Mouse (Mus musculus) heart, embryonic 16.5 days (tissue): ENCODE measurements at regions not wholly inside any gene's neighbourhood (a gene's known extent, or its start where the extent isn't known, plus 50 kb on each side); places are given as distances from the start of the nearest gene placed in this dataset.

Source experiments
- ATAC-seq: fragments of 200-750 bp; cut with Nextera tagmentation; replicated peaks from 2 replicates; pipeline ENCODE4 v1.8.0; 2017; ENCODE audit warnings: moderate number of reproducible peaks; ENCODE audit not compliant: insufficient read depth, low FRiP score; ENCODE audit errors: extremely low read depth
- H3K27ac ChIP-seq: fragments of 300-500 bp; sonication (generic); 2 replicates; pipeline ENCODE4 v1.5.1; 2014; ENCODE audit warnings: mild to moderate bottlenecking, low read length, control low read depth, moderate library complexity
- H3K27me3 ChIP-seq: fragments of 300-500 bp; sonication (generic); 2 replicates; pipeline ENCODE4 v1.6.1; 2014; ENCODE audit warnings: low read length, mixed read lengths; ENCODE audit not compliant: control insufficient read depth, insufficient read depth
- H3K36me3 ChIP-seq: fragments of 300-500 bp; sonication (generic); 2 replicates; pipeline ENCODE4 v1.6.1; 2014; ENCODE audit not compliant: control insufficient read depth, insufficient read depth
- H3K4me1 ChIP-seq: fragments of 300-500 bp; sonication (generic); 2 replicates; pipeline ENCODE4 v1.6.1; 2014; ENCODE audit warnings: low read length, mixed read lengths; ENCODE audit not compliant: control insufficient read depth, insufficient read depth
- H3K4me2 ChIP-seq: fragments of 300-500 bp; sonication (generic); 2 replicates; pipeline ENCODE4 v1.6.1; 2014; ENCODE audit warnings: low read depth, mild to moderate bottlenecking, control low read depth, low read length
- H3K4me3 ChIP-seq: fragments of 300-500 bp; sonication (generic); 2 replicates; pipeline ENCODE4 v1.5.1; 2014; ENCODE audit warnings: mild to moderate bottlenecking, control low read depth, low read length
- H3K9ac ChIP-seq: fragments of 300-500 bp; sonication (generic); 2 replicates; pipeline ENCODE4 v1.6.1; 2014; ENCODE audit warnings: low read length, control low read depth
- H3K9me3 ChIP-seq: fragments of 300-500 bp; sonication (generic); replicated peaks from 2 replicates; pipeline ENCODE4 v1.6.1; 2016; ENCODE audit warnings: low read length; ENCODE audit not compliant: control insufficient read depth
- WGBS: fragments of 180-500 bp; shearing (Covaris S2); extraction: QIAGEN DNeasy Blood & Tissue Kit; methylation state at CpG from one replicate; pipeline ENCODE4 v1.1.7; 2014; 5-methylcytosine and 5-hydroxymethylcytosine counted together

- no peak overlapping the region for H3K9ac ChIP-seq
- no peaks in the 10 kb centered on the region for H3K4me1 ChIP-seq
- no peak overlapping the region for H3K4me3 ChIP-seq
- no peaks in the 10 kb centered on the region for H3K9me3 ChIP-seq
- no peaks in the 10 kb centered on the region for H3K36me3 ChIP-seq
- no peak for ATAC-seq
- no peak overlapping the region for H3K27ac ChIP-seq
- no peak overlapping the region for H3K4me2 ChIP-seq
- 74% methylated on average over 5 of the region's 5 CpGs for WGBS
- no peaks in the 10 kb centered on the region for H3K27me3 ChIP-seq
Observed at GRCm38 (mm10) chr10:98116296-98116695, 389.7 kb upstream of the C030005K15Rik start.

GRCm38 (mm10) chr10:98125713-98126112 lies 399.2 kb upstream of the C030005K15Rik start:
- Histone ChIP-seq H3K4me3 (no peak overlapping the region), H3K9ac (no peak overlapping the region), H3K4me2 (no peak overlapping the region), H3K27me3 (no peaks in the 10 kb centered on the region), H3K36me3 (no peaks in the 10 kb centered on the region), H3K9me3 (no peaks in the 10 kb centered on the region), H3K4me1 (no peaks in the 10 kb centered on the region), H3K27ac (no peak overlapping the region)
- WGBS: 69% methylated on average over 1 of the region's 1 CpGs
- no peak for ATAC-seq

GRCm38 (mm10) chr10:98135026-98135425 lies 408.5 kb upstream of the C030005K15Rik start:
- WGBS: 68% methylated on average over 1 of the region's 1 CpGs
- H3K36me3 ChIP-seq: no peaks in the 10 kb centered on the region
- ATAC-seq: no peak
- no peaks in the 10 kb centered on the region for H3K27me3 ChIP-seq
- H3K4me1 ChIP-seq: no peaks in the 10 kb centered on the region
- H3K9ac ChIP-seq: no peak overlapping the region
- no peak overlapping the region for H3K27ac ChIP-seq
- H3K4me2 ChIP-seq: no peak overlapping the region
- H3K9me3 ChIP-seq: no peaks in the 10 kb centered on the region
- H3K4me3 ChIP-seq: no peak overlapping the region

- no peaks in the 10 kb centered on the region for H3K36me3 ChIP-seq
- ATAC-seq: no peak
- H3K4me1 ChIP-seq: no peaks in the 10 kb centered on the region
- H3K27me3 ChIP-seq: no peaks in the 10 kb centered on the region
- no peak overlapping the region for H3K9ac ChIP-seq
- WGBS: 83% methylated on average over 1 of the region's 1 CpGs
- H3K9me3 ChIP-seq: peaks cover 3% of the 10 kb centered on the region; the same call in 1 of the 2 replicates
- H3K4me2 ChIP-seq: no peak overlapping the region
- no peak overlapping the region for H3K27ac ChIP-seq
- no peak overlapping the region for H3K4me3 ChIP-seq
Observed at GRCm38 (mm10) chr10:98145773-98146172, 419.2 kb upstream of the C030005K15Rik start.

GRCm38 (mm10) chr10:98146998-98147863 lies 420.7 kb upstream of the C030005K15Rik start:
- no peaks in the 10 kb centered on the region for H3K27me3 ChIP-seq
- H3K4me2 ChIP-seq: no peak overlapping the region
- no peak overlapping the region for H3K9ac ChIP-seq
- H3K4me3 ChIP-seq: no peak overlapping the region
- H3K27ac ChIP-seq: no peak overlapping the region
- no peak for ATAC-seq
- no peaks in the 10 kb centered on the region for H3K36me3 ChIP-seq
- H3K9me3 ChIP-seq: peaks cover 3% of the 10 kb centered on the region; the same call in 1 of the 2 replicates
- no peaks in the 10 kb centered on the region for H3K4me1 ChIP-seq
- WGBS: 72% methylated on average over 9 of the region's 9 CpGs

GRCm38 (mm10) chr10:98155982-98156381 lies 429.4 kb upstream of the C030005K15Rik start:
- no peaks in the 10 kb centered on the region for H3K4me1 ChIP-seq
- no peaks in the 10 kb centered on the region for H3K27me3 ChIP-seq
- no peaks in the 10 kb centered on the region for H3K36me3 ChIP-seq
- no peak for ATAC-seq
- H3K4me2 ChIP-seq: no peak overlapping the region
- H3K9me3 ChIP-seq: no peaks in the 10 kb centered on the region
- H3K4me3 ChIP-seq: no peak overlapping the region
- no peak overlapping the region for H3K27ac ChIP-seq
- WGBS: 45% methylated on average over 2 of the region's 2 CpGs
- H3K9ac ChIP-seq: no peak overlapping the region

GRCm38 (mm10) chr10:98185666-98186065 lies 459.1 kb upstream of the C030005K15Rik start:
- H3K4me2 ChIP-seq: no peak overlapping the region
- no peak overlapping the region for H3K27ac ChIP-seq
- WGBS: 66% methylated on average over 3 of the region's 3 CpGs
- H3K27me3 ChIP-seq: no peaks in the 10 kb centered on the region
- H3K4me3 ChIP-seq: no peak overlapping the region
- H3K9me3 ChIP-seq: no peaks in the 10 kb centered on the region
- H3K4me1 ChIP-seq: no peaks in the 10 kb centered on the region
- no peaks in the 10 kb centered on the region for H3K36me3 ChIP-seq
- no peak overlapping the region for H3K9ac ChIP-seq
- no peak for ATAC-seq

GRCm38 (mm10) chr10:98196852-98197251 lies 470.3 kb upstream of the C030005K15Rik start:
- no peak overlapping the region for H3K4me3 ChIP-seq
- no peaks in the 10 kb centered on the region for H3K9me3 ChIP-seq
- no peak overlapping the region for H3K9ac ChIP-seq
- no peak for ATAC-seq
- WGBS: 74% methylated on average over 4 of the region's 4 CpGs
- no peak overlapping the region for H3K4me2 ChIP-seq
- no peak overlapping the region for H3K27ac ChIP-seq
- no peaks in the 10 kb centered on the region for H3K4me1 ChIP-seq
- H3K36me3 ChIP-seq: no peaks in the 10 kb centered on the region
- no peaks in the 10 kb centered on the region for H3K27me3 ChIP-seq

- no peak overlapping the region for H3K4me2 ChIP-seq
- H3K36me3 ChIP-seq: no peaks in the 10 kb centered on the region
- H3K9ac ChIP-seq: no peak overlapping the region
- no peak overlapping the region for H3K4me3 ChIP-seq
- 75% methylated on average over 2 of the region's 2 CpGs for WGBS
- H3K27me3 ChIP-seq: no peaks in the 10 kb centered on the region
- no peaks in the 10 kb centered on the region for H3K4me1 ChIP-seq
- no peaks in the 10 kb centered on the region for H3K9me3 ChIP-seq
- no peak for ATAC-seq
- no peak overlapping the region for H3K27ac ChIP-seq
Observed at GRCm38 (mm10) chr10:98210246-98210645, 483.7 kb upstream of the C030005K15Rik start.
